Mouse (Mus musculus) ES-Bruce4 (cell line): Measurements from ENCODE around the gene Crygd. TPM values are rescaled to one million over a fixed set of nuclear protein-coding genes. Genes with fewer than 3 reads are reported as not detected.

Experiments used
- H3K27ac ChIP-seq: 2 replicates; pipeline ENCODE4 v1.5.1; 2012; ENCODE audit warnings: low read length, inconsistent platforms; ENCODE audit not compliant: insufficient read depth
- H3K27me3 ChIP-seq: 2 replicates; pipeline ENCODE4 v1.6.1; 2012; ENCODE audit warnings: mild to moderate bottlenecking, low read length, inconsistent platforms; ENCODE audit not compliant: control insufficient read depth, poor library complexity, insufficient read depth, severe bottlenecking
- H3K36me3 ChIP-seq: 2 replicates; pipeline ENCODE4 v1.6.1; 2012; ENCODE audit warnings: inconsistent platforms, mild to moderate bottlenecking, low read length, moderate library complexity; ENCODE audit not compliant: control insufficient read depth, poor library complexity, insufficient read depth, severe bottlenecking
- H3K4me1 ChIP-seq: one replicate; pipeline ENCODE4 v1.8.1; 2011; ENCODE audit warnings: low read length; ENCODE audit not compliant: control insufficient read depth, insufficient read depth
- H3K4me3 ChIP-seq: 2 replicates; pipeline ENCODE4 v1.5.1; 2011; ENCODE audit warnings: low read depth, mild to moderate bottlenecking, low read length
- H3K9ac ChIP-seq: 2 replicates; pipeline ENCODE4 v1.6.1; 2012; ENCODE audit warnings: low read depth, mild to moderate bottlenecking, inconsistent platforms; ENCODE audit not compliant: poor library complexity, severe bottlenecking
- H3K9me3 ChIP-seq: replicated peaks from 2 replicates; pipeline ENCODE4 v1.6.1; 2012; ENCODE audit warnings: mild to moderate bottlenecking, low read length, inconsistent platforms; ENCODE audit not compliant: control insufficient read depth, poor library complexity, insufficient read depth, severe bottlenecking
- CTCF ChIP-seq: IDR thresholded peaks from one replicate; pipeline ENCODE4 v1.8.1; 2011; ENCODE audit warnings: low read depth, low read length
- EP300 ChIP-seq: IDR thresholded peaks from 2 replicates; pipeline ENCODE4 v1.6.1; 2011; ENCODE audit warnings: low read depth, low read length; ENCODE audit not compliant: insufficient read depth
- POLR2A ChIP-seq: IDR thresholded peaks from one replicate; pipeline ENCODE4 v1.8.1; 2011; ENCODE audit warnings: low read length; ENCODE audit not compliant: insufficient read depth
- polyA plus RNA-seq: library from polyadenylated mRNA; stranded (reverse); fragments of >200 nt; gene quantifications from 2 replicates; pipeline ENCODE4 v1.2.4, GENCODE M21; 2011; ENCODE audit warnings: low read depth; ENCODE audit not compliant: missing spikeins, insufficient read depth, insufficient read length

Gene Crygd
- polyA plus RNA-seq, 1 experiment, result not detected

- Histone ChIP-seq H3K9me3 (no peaks in the 10 kb centered on the region), H3K4me1 (no peaks in the 10 kb centered on the region), H3K4me3 (no peak overlapping the region), H3K27ac (no peak overlapping the region), H3K27me3 (no peaks in the 10 kb centered on the region; the same call in 1 of the 2 replicates), H3K9ac (no peak overlapping the region), H3K36me3 (no peaks in the 10 kb centered on the region)
- no peak for TF ChIP-seq POLR2A
- TF ChIP-seq EP300, result no peak
- no peak for TF ChIP-seq CTCF
Observed at GRCm38 (mm10) chr1:65048781-65049180, 14.5 kb downstream of the Crygd start.

GRCm38 (mm10) chr1:65046401-65047109 lies 16.7 kb downstream of the Crygd start:
- Histone ChIP-seq H3K9me3 (no peaks in the 10 kb centered on the region), H3K36me3 (no peaks in the 10 kb centered on the region), H3K4me3 (no peak overlapping the region), H3K4me1 (no peaks in the 10 kb centered on the region), H3K27me3 (no peaks in the 10 kb centered on the region; the same call in 1 of the 2 replicates), H3K9ac (no peak overlapping the region), H3K27ac (no peak overlapping the region)
- TF ChIP-seq CTCF (no peak), EP300 (no peak), POLR2A (no peak)

DNA sequence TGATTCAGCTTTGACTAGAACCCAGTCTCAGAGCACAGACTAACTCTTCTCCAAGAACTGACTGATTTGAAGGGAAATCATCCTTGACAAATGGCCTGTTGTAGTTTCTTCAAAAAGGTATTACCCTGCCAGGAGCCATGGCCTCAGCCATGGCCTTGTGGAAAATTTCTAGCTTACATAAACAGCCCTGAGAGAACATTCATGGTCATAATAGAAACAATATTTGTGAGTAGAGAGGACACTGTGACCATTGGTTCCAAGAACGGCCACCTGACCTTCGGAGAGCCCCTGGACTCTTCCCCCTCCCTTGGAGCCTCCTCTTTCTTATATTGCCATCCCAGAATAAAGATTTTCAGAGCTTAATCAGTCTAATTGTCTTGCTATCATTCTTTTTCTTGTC lies 19.8 kb downstream of the Crygd start:
- Histone ChIP-seq H3K36me3 (no peaks in the 10 kb centered on the region), H3K27ac (no peak overlapping the region), H3K27me3 (no peaks in the 10 kb centered on the region; the same call in 1 of the 2 replicates), H3K4me1 (peaks cover 2% of the 10 kb centered on the region), H3K9ac (no peak overlapping the region), H3K4me3 (no peak overlapping the region), H3K9me3 (no peaks in the 10 kb centered on the region; the same call in 1 of the 2 replicates)
- TF ChIP-seq CTCF (no peak), EP300 (no peak), POLR2A (no peak)

DNA sequence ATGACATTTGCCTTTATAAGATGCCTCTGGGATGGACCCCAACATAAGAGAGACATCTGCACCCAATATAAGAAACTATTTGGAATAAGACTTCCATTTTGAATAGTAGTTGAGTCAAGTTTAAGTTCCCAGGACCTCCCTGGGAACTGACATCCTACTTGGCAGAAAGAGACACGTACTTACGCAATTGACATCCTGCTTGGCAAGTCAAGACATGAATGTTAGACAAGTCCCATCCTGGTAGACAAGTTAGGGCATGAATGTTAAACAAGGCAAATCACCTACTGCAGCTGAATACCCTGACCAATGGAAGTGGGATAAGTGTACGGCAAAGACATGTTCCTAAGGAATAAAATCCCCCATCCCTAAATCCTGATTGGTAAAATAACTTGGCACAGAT lies 21.4 kb downstream of the Crygd start:
- Histone ChIP-seq H3K9me3 (no peaks in the 10 kb centered on the region; the same call in 1 of the 2 replicates), H3K27me3 (no peaks in the 10 kb centered on the region), H3K36me3 (no peaks in the 10 kb centered on the region), H3K27ac (peak overlapping the region; percentile 72), H3K4me1 (peaks cover 2% of the 10 kb centered on the region), H3K4me3 (no peak overlapping the region), H3K9ac (no peak overlapping the region)
- TF ChIP-seq CTCF, result no peak

GRCm38 (mm10) chr1:65040806-65041205 lies 22.4 kb downstream of the Crygd start:
- TF ChIP-seq POLR2A, result no peak
- no peak for TF ChIP-seq CTCF
- TF ChIP-seq EP300, result peak; percentile 83
- no peaks in the 10 kb centered on the region for H3K27me3 ChIP-seq
- H3K9me3 ChIP-seq, result no peaks in the 10 kb centered on the region; the same call in 1 of the 2 replicates
- 0 out of 2 replicates have a peak overlapping the region, but pooled peaks have one; percentile 1 for H3K27ac ChIP-seq
- H3K9ac ChIP-seq, result no peak overlapping the region
- H3K4me3 ChIP-seq, result no peak overlapping the region
- H3K4me1 ChIP-seq, result peaks cover 2% of the 10 kb centered on the region
- no peaks in the 10 kb centered on the region for H3K36me3 ChIP-seq

DNA sequence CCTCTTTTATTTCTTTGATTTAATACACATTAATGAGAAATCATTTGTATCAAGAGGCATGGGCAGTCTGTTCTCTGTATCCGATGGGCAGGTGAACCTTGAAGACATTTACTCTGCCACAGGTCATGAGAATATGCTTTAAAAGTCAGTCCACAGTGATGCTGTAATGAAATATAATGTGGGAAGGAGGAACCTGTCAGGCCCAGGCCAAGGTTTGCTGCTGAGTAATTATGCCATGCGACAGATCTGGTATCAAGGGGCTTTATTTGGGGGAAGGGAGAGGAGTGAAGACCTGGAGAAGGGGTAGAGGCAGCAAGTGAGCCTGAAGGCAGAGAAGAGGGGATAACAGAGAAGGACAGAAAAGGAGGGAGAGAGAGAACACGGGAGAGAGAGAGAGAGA lies 23.6 kb downstream of the Crygd start:
- Histone ChIP-seq H3K4me1 (peaks cover 2% of the 10 kb centered on the region), H3K27ac (no peak overlapping the region), H3K4me3 (no peak overlapping the region), H3K9ac (no peak overlapping the region), H3K27me3 (no peaks in the 10 kb centered on the region), H3K9me3 (no peaks in the 10 kb centered on the region; the same call in 1 of the 2 replicates), H3K36me3 (no peaks in the 10 kb centered on the region)
- no peak for TF ChIP-seq EP300
- no peak for TF ChIP-seq POLR2A
- no peak for TF ChIP-seq CTCF
